Mouse (Mus musculus): ENCODE results near the gene Olfr448. TPM values are rescaled to one million over a fixed set of nuclear protein-coding genes. Genes with fewer than 3 reads are reported as not detected.

The Olfr448 gene
- not detected in 2 replicates for total RNA-seq (2017)

DNA sequence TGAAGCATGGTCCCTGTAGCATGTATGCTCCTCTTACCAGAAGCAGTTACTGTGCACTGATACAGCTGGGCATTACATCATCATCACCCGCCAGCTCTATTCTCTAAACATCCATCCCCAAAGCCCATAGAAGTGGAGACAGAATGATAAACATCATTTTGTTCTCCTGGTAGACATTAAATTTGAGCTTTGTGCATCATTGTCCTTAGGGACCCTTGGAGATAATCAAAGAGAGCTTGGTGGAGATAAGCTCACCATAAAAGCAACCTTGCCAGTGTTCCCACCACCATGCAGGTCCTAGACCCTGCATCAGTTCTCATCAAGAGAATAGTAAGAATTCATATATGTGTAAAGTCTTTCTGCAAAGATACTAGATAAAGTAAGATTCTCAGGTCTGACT is at the start of gene Olfr448:
Olfr448 (plus strand) TSS at position 301 of the 400 bp plus-strand sequence.
- no peak for ATAC-seq (ENCODE audit: extremely low read depth, insufficient number of reproducible peaks, low FRiP score, poor library complexity, severe bottlenecking)

DNA sequence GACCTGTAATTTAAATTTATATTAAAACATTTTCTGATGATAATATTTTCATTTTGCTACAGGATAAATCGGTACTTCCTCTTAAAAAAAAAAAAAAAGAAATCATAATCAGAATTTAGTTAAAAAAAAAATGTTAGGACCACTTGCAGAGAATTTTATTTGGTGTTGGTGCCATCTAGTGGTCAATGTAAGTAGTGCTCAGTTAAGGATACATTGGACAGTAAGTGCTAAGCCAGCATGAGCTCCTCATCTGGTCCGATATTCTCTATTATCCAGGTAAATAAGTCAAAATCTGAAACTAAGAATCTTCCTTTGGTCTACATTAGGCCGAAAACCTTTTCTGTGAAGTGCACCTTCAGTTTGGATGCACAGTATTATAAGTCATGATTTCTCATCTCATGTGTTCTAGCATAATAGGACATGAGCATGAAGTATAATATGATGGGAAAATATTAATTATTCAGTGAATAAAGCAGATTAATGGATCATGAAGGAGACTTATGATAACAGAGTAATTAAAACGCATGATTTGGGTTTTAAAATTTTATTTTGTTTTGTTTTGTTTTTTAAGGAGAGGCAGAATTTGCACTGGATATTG is 29.9 kb upstream of the Olfr448 start:
- ATAC-seq (ENCODE audit: extremely low read depth, insufficient number of reproducible peaks, low FRiP score, poor library complexity, severe bottlenecking), result no peak

DNA sequence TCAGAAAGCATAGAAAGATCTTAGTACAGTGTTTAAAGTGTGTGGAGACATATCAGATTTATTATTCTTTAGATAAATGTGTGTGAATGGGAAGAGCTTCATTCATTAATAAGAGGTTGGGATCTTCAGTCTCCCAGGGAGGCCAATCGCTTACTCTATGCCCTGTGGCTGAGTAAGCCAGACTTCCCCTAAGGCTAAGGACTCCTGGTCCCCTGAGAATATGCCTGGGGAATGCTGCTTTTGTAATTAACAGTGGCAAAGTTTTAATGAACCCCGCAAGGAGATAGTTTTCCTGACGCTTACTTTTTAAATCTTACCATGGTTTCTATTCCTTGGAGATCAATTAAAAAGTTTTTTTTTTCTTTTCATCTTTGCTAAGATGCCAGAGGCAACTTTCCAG is 20.5 kb upstream of the Olfr448 start:
- ATAC-seq (ENCODE audit: extremely low read depth, insufficient number of reproducible peaks, low FRiP score, poor library complexity, severe bottlenecking), result no peak

DNA sequence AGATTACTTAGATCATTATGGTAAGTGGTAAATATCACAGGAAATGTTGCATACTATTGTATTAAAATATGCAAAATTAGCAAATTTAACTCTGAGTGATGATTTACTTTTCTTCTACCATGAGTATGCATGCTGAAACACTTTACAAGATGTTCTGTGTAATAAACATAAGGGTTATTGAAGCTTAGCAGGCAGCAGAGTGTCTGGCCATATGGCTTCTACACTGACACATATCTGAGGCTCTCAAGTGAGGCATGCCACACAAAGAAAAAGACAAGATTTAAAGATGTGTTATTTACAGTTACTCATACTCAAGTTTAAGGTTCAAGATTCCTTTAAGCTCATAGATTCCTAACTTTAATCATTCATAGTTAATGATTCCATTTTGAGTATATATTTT is 13.9 kb upstream of the Olfr448 start:
- no peak for ATAC-seq (ENCODE audit: extremely low read depth, insufficient number of reproducible peaks, low FRiP score, poor library complexity, severe bottlenecking)

DNA sequence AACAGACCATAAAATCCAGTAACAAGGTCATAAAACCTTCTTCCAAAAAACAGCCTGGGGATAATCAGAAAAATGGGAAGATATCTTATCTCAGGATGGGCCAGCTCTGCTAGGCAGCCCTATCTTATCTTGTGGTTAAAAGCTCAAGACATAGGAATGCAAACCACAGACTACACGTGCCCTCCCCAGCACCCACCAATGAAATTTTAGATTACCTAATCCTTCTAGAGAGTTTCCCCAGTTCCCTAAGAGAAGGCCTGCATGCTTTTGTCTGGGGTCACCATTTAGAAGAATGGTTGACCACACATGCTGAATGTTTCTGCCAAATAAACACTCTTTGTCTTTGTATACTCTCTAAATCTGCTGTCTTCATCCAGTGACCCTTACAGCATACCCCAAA is 10.1 kb downstream of the Olfr448 start:
- no peak for ATAC-seq (ENCODE audit: extremely low read depth, insufficient number of reproducible peaks, low FRiP score, poor library complexity, severe bottlenecking)

DNA sequence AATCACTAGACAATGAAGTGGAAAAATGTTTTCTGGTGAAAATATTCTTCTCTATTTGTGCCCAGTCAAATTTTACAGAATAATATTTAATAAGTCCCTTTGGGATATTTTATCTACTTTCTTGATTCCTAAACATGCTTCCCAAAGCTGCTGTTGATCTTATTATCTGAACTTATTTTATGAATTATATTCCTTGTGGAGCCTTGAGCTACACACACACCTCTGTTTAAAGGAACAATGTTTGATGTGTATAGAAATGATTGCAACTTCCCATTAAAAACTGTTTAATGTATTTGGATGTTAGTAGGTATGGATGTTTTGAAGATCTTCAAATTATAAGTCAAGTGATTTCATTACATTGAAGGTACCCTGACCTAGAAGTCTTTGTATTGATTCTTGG is 18.3 kb downstream of the Olfr448 start, which contains the start of gene Olfr447:
Olfr447 (plus strand) TSS at position 301 of the 400 bp plus-strand sequence.
- no peak for ATAC-seq (ENCODE audit: extremely low read depth, insufficient number of reproducible peaks, low FRiP score, poor library complexity, severe bottlenecking)

DNA sequence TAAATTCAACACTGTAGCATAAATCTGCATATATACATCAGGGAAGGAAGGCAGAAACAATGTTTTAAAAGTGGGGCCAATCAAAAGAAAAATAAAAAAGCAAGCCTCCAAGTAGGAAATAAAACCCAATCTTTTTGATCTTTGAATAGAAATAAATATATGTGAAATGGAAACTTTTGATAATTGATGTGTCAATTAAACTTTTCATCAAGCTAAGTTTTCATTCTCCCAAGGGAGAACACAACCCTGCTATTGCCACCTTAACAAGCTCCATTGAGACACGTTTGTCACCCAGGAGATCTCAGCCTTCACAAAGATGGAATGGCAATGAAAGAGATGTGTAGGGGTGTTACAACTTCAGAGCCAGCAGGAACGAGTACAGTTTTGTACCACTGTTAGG is 30.8 kb downstream of the Olfr448 start, which contains the start of gene Olfr446:
Olfr446 (plus strand) TSS at position 301 of the 400 bp plus-strand sequence.
- no peak for ATAC-seq (ENCODE audit: extremely low read depth, insufficient number of reproducible peaks, low FRiP score, poor library complexity, severe bottlenecking)

Other genes starting within 250 kb of the Olfr448 start
- not detected in 2 replicates for gene Tcaf2, start 245.2 kb upstream of the Olfr448 start, total RNA-seq (2017)
- 0.70 TPM in 1 of 2 replicates, not detected in the other for gene Tcaf1, start 180.4 kb upstream of the Olfr448 start, total RNA-seq (2017)
- 0.12 TPM in 1 of 2 replicates, not detected in the other for gene Olfr453, start 151.1 kb upstream of the Olfr448 start, total RNA-seq (2017)
- not detected in 2 replicates for gene Olfr38, start 134.0 kb upstream of the Olfr448 start, total RNA-seq (2017)
- not detected in 2 replicates for gene Olfr452, start 105.3 kb upstream of the Olfr448 start, total RNA-seq (2017)
- gene Olfr450, start 78.5 kb upstream of the Olfr448 start, total RNA-seq (2017), result not detected in 2 replicates
- gene Olfr449, start 56.1 kb upstream of the Olfr448 start, total RNA-seq (2017), result 1.4 TPM in 1 of 2 replicates, not detected in the other
- gene Olfr447, start 18.4 kb downstream of the Olfr448 start, total RNA-seq (2017), result not detected in 2 replicates
- gene Olfr446, start 30.9 kb downstream of the Olfr448 start, total RNA-seq (2017), result not detected in 2 replicates
- gene Olfr444, start 58.6 kb downstream of the Olfr448 start, total RNA-seq (2017), result not detected in 2 replicates
- gene Olfr441, start 215.9 kb downstream of the Olfr448 start, total RNA-seq (2017), result not detected in 2 replicates